Mouse (Mus musculus) layer of hippocampus, postnatal 10 days (tissue): Measurements from ENCODE around the gene Mrpl44. TPM values are rescaled to one million over a fixed set of nuclear protein-coding genes. Genes with fewer than 3 reads are reported as not detected.

Experiments
- total RNA-seq, 2 experiments: library from RNA; stranded (reverse); gene quantifications; 2 replicates each; pipeline ENCODE4 v1.2.3; 2021

Gene Mrpl44
- total RNA-seq, 2 experiments from 2014 or later, result 21.8 to 22.5 TPM

Other genes with a start within 250 kb of the Mrpl44 start
- gene Ap1s3, start 104.0 kb upstream of the Mrpl44 start, total RNA-seq, result 1 to 10 TPM; 1.7 to 2.1 TPM
- gene Wdfy1, start 125 bp downstream of the Mrpl44 start, total RNA-seq, result 10 to 100 TPM; 37.5 to 39.9 TPM
- 100 to 1,000 TPM; 171 to 185 TPM for gene Serpine2, start 85.2 kb downstream of the Mrpl44 start, total RNA-seq